Mouse (Mus musculus): Measurements from ENCODE around the gene Oca2.

- TF ChIP-seq GATA1 (IDR thresholded peaks at IDR 0.05; ENCODE audit: borderline replicate concordance, low read length) (no peak), CTCF (IDR thresholded peaks at IDR 0.05; ENCODE audit: low read depth, low read length) (no peak), TAL1 (conservative IDR thresholded peaks at IDR 0.05; ENCODE audit: low read depth, low read length) (no peak), POLR2AphosphoS5 (IDR thresholded peaks at IDR 0.05; ENCODE audit: insufficient replicate concordance, low read depth, low read length) (no peak), GATA2 (IDR thresholded peaks at IDR 0.05; ENCODE audit: borderline replicate concordance, low read depth, low read length) (no peak)
Measured at GRCm38 (mm10) chr7:56257875-56258441, 18.4 kb downstream of the Oca2 start.
